Mouse (Mus musculus): ENCODE measurements at regions not wholly inside any gene's neighbourhood (a gene's known extent, or its start where the extent isn't known, plus 50 kb on each side); places are given as distances from the start of the nearest gene placed in this dataset.
"Not testable (repeated sequence)": the region's sequence is repeated elsewhere in the genome, so short reads cannot be mapped to it uniquely, and the experiment has no call there.

DNA sequence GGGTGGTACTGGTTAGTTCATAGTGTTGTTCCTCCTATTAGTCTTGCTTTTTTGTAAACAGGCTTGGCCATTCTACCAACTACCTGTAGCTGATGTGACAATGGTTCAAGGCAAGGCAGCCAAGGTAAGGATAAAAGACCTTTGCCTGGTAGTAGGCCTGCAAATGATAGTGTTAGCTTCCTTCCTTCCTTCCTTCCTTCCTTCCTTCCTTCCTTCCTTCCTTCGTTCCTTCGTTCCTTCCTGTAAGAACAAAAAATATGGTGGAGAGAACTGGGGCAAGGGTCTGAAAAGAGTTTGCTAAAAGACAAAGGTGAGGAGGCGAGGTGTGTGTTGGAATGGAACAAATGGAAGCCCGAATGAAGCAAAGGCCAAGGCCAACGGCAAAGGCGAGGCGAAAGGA, 84.8 kb upstream of the Ezh2 start:
- H3K4me2 ChIP-seq (replicated peaks; ENCODE audit: low read depth, low read length); H3K27me3 ChIP-seq (ENCODE audit: control insufficient read depth, insufficient read depth, low read length); ATAC-seq (ENCODE audit: low FRiP score); DNase-seq (ENCODE audit: low spot score); H3K9ac ChIP-seq (ENCODE audit: low read depth, low read length); H3K36me3 ChIP-seq (ENCODE audit: control insufficient read depth, insufficient read depth, low read length); H3K4me3 ChIP-seq (ENCODE audit: low read depth, low read length); H3K4me1 ChIP-seq (replicated peaks; ENCODE audit: control insufficient read depth, insufficient read depth, low read length); H3K9me3 ChIP-seq (ENCODE audit: control insufficient read depth, low read length); H3K27ac ChIP-seq (ENCODE audit: low read depth, low read length): not testable (repeated sequence)
- WGBS, result 65% methylated on average over 2 of the region's 7 CpGs

DNA sequence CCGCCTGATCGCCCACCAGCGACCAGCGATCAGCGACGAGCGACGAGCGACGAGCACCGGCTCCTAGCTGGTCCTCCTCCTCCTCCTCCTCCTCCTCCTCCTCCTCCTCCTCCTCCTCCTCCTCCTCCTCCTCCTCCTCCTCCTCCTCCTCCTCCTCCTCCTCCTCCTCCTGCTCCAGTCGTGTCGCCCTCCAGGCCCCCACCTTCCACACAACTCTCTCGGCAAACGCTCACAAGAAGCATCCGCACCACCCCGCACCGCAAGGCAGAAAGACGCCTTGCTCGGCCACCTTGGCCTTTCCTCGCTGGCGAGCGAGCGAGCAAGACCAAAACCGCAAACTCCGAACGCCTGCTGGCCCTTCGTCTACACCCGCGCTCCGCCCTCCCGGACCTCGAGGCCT, 77.6 kb upstream of the Ezh2 start:
- H3K27me3 ChIP-seq (ENCODE audit: control insufficient read depth, insufficient read depth, low read length); ATAC-seq (ENCODE audit: low FRiP score); H3K9ac ChIP-seq (ENCODE audit: low read depth, low read length); H3K9me3 ChIP-seq (ENCODE audit: control insufficient read depth, low read length); H3K4me1 ChIP-seq (replicated peaks; ENCODE audit: control insufficient read depth, insufficient read depth, low read length); DNase-seq (ENCODE audit: low spot score); H3K36me3 ChIP-seq (ENCODE audit: control insufficient read depth, insufficient read depth, low read length); H3K27ac ChIP-seq (ENCODE audit: low read depth, low read length): not testable (repeated sequence)
- Histone ChIP-seq H3K4me2 (replicated peaks; ENCODE audit: low read depth, low read length) (peak overlapping the region; percentile 25; the same call in 1 of the 2 replicates), H3K4me3 (ENCODE audit: low read depth, low read length) (peak overlapping the region; percentile 20; the same call in 1 of the 2 replicates)
- 20% methylated on average over 2 of the region's 33 CpGs for WGBS

DNA sequence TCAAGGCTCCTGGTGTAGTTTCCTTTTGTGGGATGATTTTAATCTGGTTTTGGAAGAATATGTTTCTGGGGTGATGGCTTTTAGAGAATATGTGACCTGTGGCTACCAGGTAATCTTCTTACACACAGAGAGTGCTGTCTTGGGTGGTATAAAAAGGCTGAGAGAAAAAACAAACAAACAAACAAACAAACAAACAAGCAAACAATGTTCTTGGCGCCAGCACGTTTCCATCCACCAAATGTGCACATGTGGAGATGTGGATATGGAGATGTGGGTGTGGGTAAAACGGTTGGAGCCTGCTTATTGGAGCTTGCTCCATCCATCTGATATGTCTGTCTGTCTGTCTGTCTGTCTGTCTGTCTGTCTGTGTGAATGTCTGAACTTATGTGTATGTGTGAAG, 57.7 kb upstream of the Ezh2 start:
- H3K4me2 ChIP-seq (replicated peaks; ENCODE audit: low read depth, low read length); H3K4me3 ChIP-seq (ENCODE audit: low read depth, low read length); H3K36me3 ChIP-seq (ENCODE audit: control insufficient read depth, insufficient read depth, low read length); ATAC-seq (ENCODE audit: low FRiP score); H3K27ac ChIP-seq (ENCODE audit: low read depth, low read length); DNase-seq (ENCODE audit: low spot score); H3K4me1 ChIP-seq (replicated peaks; ENCODE audit: control insufficient read depth, insufficient read depth, low read length); H3K27me3 ChIP-seq (ENCODE audit: control insufficient read depth, insufficient read depth, low read length); H3K9me3 ChIP-seq (ENCODE audit: control insufficient read depth, low read length); H3K9ac ChIP-seq (ENCODE audit: low read depth, low read length): not testable (repeated sequence)
- WGBS, result 65% methylated on average over 2 of the region's 3 CpGs

DNA sequence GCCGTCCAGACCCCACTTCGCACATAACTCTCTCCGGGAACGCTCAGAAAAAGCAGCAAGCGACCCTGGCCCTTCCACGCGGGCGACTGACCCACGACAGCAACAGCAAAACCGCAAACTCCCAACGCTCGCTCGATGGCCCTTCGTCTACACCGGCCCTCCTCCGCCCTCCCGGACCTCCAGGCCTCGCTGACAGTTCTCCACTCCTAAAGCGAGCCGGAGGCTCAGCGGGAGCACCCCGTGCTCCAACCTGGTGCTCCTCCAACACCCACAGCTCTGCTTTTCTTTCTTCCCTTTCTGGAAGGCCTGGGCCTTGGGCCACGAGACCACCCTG, 56.2 kb upstream of the Ezh2 start:
- H3K27me3 ChIP-seq (ENCODE audit: control insufficient read depth, insufficient read depth, low read length); H3K27ac ChIP-seq (ENCODE audit: low read depth, low read length); H3K36me3 ChIP-seq (ENCODE audit: control insufficient read depth, insufficient read depth, low read length); DNase-seq (ENCODE audit: low spot score); ATAC-seq (ENCODE audit: low FRiP score); H3K9me3 ChIP-seq (ENCODE audit: control insufficient read depth, low read length); H3K4me1 ChIP-seq (replicated peaks; ENCODE audit: control insufficient read depth, insufficient read depth, low read length): not testable (repeated sequence)
- 2% methylated on average over 18 of the region's 23 CpGs for WGBS
- Histone ChIP-seq H3K4me3 (ENCODE audit: low read depth, low read length) (peak overlapping the region; percentile 46), H3K9ac (ENCODE audit: low read depth, low read length) (peak overlapping the region; percentile 55; the same call in 1 of the 2 replicates), H3K4me2 (replicated peaks; ENCODE audit: low read depth, low read length) (peak overlapping the region; percentile 51)

DNA sequence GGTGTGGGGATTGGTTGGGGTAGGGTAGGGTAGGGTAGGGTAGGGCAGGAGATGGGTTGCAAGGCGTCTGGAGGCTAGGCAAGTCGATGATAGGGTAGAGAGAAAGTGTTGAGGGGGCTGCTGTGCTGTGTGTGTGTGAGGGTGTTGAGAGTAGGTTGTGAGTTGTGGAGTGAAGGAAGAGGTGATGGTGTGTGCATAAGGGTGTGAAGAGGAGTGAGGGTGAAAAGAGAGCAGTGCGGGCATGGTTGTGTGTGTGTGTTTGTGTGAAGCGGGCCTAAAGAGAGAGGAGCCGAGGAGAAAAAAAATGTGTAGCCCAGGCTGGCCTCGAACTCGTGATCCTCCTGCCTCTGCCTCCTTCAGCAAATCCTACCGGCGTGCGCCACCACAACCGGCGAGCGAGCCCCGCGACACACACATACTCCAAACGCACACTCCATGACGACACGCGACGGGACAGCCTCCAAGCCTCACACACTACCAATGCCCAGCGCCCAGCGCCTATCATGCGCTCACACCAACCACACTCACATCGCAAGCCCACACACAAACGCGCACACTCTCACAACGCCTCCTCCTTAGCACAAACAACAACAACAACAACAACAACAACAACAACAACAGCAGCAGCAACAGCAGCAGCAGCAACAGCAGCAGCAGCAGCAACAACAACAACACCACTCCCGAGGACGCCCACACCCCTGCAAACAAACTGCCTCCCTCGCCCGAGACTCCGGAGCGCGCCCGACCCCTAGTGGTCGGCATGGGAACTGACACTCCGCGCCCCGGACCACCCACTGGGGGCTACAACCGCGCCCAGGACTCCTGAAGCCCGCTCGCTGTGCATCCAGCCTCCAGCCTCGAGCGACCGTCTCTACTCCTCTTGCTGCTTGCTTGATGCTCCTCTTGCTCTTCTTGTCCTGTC, 55.6 kb upstream of the Ezh2 start:
- no peak overlapping the region for H3K27ac ChIP-seq (ENCODE audit: low read depth, low read length)
- no peaks in the 10 kb centered on the region for H3K36me3 ChIP-seq (ENCODE audit: control insufficient read depth, insufficient read depth, low read length)
- ATAC-seq (ENCODE audit: low FRiP score), result peak; percentile 99
- peak overlapping the region; percentile 51 for H3K4me2 ChIP-seq (replicated peaks; ENCODE audit: low read depth, low read length)
- no peaks in the 10 kb centered on the region for H3K4me1 ChIP-seq (replicated peaks; ENCODE audit: control insufficient read depth, insufficient read depth, low read length)
- peak; percentile 95 for DNase-seq (ENCODE audit: low spot score)
- no peaks in the 10 kb centered on the region for H3K27me3 ChIP-seq (ENCODE audit: control insufficient read depth, insufficient read depth, low read length)
- peak overlapping the region; percentile 55 for H3K9ac ChIP-seq (ENCODE audit: low read depth, low read length)
- H3K9me3 ChIP-seq (ENCODE audit: control insufficient read depth, low read length), result no peaks in the 10 kb centered on the region
- H3K4me3 ChIP-seq (ENCODE audit: low read depth, low read length), result peak overlapping the region; percentile 46
- WGBS, result 2% methylated on average over 46 of the region's 46 CpGs

DNA sequence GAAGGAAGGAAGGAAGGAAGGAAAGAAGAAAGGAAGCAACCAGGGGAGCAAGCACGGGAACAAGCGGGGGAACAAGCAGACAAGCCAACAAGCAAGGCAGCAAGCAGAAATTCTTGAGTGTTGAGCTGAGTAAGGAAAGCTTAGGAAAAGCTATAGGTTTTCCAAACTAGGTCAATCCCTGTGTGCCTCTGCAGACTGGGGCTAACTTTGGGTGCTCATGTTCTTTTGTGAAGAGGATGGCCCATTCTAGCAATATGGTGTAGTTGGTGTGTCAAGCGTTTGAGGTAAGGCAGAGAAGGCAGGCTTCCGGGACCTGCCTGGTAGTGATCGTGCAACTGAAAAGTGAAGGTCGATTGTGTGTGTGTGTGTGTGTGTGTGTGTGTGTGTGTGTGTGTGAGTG, 54.8 kb upstream of the Ezh2 start:
- H3K4me2 ChIP-seq (replicated peaks; ENCODE audit: low read depth, low read length), result no peak overlapping the region
- H3K27me3 ChIP-seq (ENCODE audit: control insufficient read depth, insufficient read depth, low read length), result no peaks in the 10 kb centered on the region
- 96% methylated on average over 6 of the region's 6 CpGs for WGBS
- H3K9ac ChIP-seq (ENCODE audit: low read depth, low read length), result no peak overlapping the region
- H3K27ac ChIP-seq (ENCODE audit: low read depth, low read length), result no peak overlapping the region
- DNase-seq (ENCODE audit: low spot score), result no peak
- no peak overlapping the region for H3K4me3 ChIP-seq (ENCODE audit: low read depth, low read length)
- no peaks in the 10 kb centered on the region for H3K36me3 ChIP-seq (ENCODE audit: control insufficient read depth, insufficient read depth, low read length)
- H3K9me3 ChIP-seq (ENCODE audit: control insufficient read depth, low read length), result no peaks in the 10 kb centered on the region
- no peak for ATAC-seq (ENCODE audit: low FRiP score)
- no peaks in the 10 kb centered on the region for H3K4me1 ChIP-seq (replicated peaks; ENCODE audit: control insufficient read depth, insufficient read depth, low read length)

DNA sequence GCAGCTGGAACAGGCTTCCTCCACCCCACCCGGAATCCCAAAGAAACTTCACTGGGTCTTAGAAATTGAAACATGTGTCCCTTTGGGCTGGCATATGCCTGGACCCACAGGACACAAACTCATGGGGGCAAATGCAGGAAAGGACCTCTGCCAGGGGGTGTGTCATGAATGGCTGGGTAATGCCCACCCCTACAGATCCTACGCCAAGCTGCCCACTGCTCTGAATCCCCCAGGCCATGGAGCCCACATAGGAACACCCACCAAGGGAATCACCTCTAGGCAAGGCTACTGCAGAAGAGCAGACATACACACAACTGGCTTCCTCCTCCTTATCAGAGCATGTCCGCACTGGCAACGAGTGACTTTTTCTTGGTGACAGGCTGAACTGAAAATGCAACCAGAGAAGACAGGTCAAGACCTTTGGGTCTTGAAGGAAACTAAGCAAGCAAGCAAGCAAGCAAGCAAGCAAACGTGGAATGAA, 54.4 kb upstream of the Ezh2 start:
- no peak overlapping the region for H3K4me2 ChIP-seq (replicated peaks; ENCODE audit: low read depth, low read length)
- no peak overlapping the region for H3K27ac ChIP-seq (ENCODE audit: low read depth, low read length)
- no peaks in the 10 kb centered on the region for H3K9me3 ChIP-seq (ENCODE audit: control insufficient read depth, low read length)
- no peak overlapping the region for H3K9ac ChIP-seq (ENCODE audit: low read depth, low read length)
- DNase-seq (ENCODE audit: low spot score) (no peak), ATAC-seq (ENCODE audit: low FRiP score) (no peak)
- H3K4me1 ChIP-seq (replicated peaks; ENCODE audit: control insufficient read depth, insufficient read depth, low read length), result no peaks in the 10 kb centered on the region
- no peaks in the 10 kb centered on the region for H3K27me3 ChIP-seq (ENCODE audit: control insufficient read depth, insufficient read depth, low read length)
- no peak overlapping the region for H3K4me3 ChIP-seq (ENCODE audit: low read depth, low read length)
- H3K36me3 ChIP-seq (ENCODE audit: control insufficient read depth, insufficient read depth, low read length), result no peaks in the 10 kb centered on the region
- WGBS, result 78% methylated on average over 5 of the region's 5 CpGs

DNA sequence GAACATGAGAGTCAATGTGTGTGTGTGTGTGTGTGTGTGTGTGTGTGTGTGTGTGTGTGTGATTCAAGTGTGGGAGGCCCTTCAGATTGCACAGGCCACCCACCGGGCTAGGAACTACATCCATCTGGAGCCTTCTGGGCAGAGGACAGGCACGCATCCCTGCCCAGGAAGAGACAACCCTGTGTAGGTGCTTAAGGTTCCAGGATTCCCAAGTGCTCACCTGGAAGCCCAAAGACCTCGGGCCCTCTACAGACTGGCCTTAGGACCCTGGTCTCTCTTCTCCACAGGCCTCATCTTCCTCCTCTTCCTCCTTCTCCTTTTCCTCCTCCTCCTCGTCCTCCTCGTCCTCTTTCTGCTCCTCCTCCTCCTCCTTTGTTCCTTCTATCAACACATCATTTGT, 53.8 kb upstream of the Ezh2 start:
- no peaks in the 10 kb centered on the region for H3K9me3 ChIP-seq (ENCODE audit: control insufficient read depth, low read length)
- ATAC-seq (ENCODE audit: low FRiP score), result no peak
- H3K9ac ChIP-seq (ENCODE audit: low read depth, low read length), result no peak overlapping the region
- H3K4me1 ChIP-seq (replicated peaks; ENCODE audit: control insufficient read depth, insufficient read depth, low read length), result no peaks in the 10 kb centered on the region
- DNase-seq (ENCODE audit: low spot score), result no peak
- WGBS, result 74% methylated on average over 5 of the region's 5 CpGs
- H3K4me2 ChIP-seq (replicated peaks; ENCODE audit: low read depth, low read length), result no peak overlapping the region
- no peaks in the 10 kb centered on the region for H3K27me3 ChIP-seq (ENCODE audit: control insufficient read depth, insufficient read depth, low read length)
- H3K4me3 ChIP-seq (ENCODE audit: low read depth, low read length), result no peak overlapping the region
- H3K36me3 ChIP-seq (ENCODE audit: control insufficient read depth, insufficient read depth, low read length), result no peaks in the 10 kb centered on the region
- H3K27ac ChIP-seq (ENCODE audit: low read depth, low read length), result no peak overlapping the region

DNA sequence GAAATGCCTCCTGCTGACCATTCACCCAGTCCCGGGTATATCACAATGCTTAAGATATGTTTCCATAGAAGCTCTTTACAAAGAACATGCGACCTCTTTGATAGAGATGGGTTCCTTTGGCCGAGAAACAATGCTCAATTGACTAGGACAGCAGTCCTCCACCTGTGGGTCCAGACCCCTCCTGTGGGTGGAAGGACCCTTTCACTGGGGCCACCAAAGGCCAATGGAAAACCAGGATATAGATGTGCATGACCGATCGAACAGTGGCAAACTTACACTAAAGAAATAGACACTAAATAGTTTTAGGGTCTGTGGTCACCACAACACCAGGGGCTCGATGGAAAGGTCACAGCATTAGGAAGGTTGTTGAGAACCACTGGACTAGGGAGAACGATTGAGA, 53.2 kb upstream of the Ezh2 start:
- WGBS, result 92% methylated on average over 7 of the region's 7 CpGs
- no peak for ATAC-seq (ENCODE audit: low FRiP score)
- DNase-seq (ENCODE audit: low spot score), result no peak
- no peak overlapping the region for H3K4me2 ChIP-seq (replicated peaks; ENCODE audit: low read depth, low read length)
- H3K4me1 ChIP-seq (replicated peaks; ENCODE audit: control insufficient read depth, insufficient read depth, low read length), result no peaks in the 10 kb centered on the region
- H3K27ac ChIP-seq (ENCODE audit: low read depth, low read length), result no peak overlapping the region
- no peaks in the 10 kb centered on the region for H3K36me3 ChIP-seq (ENCODE audit: control insufficient read depth, insufficient read depth, low read length)
- no peaks in the 10 kb centered on the region for H3K27me3 ChIP-seq (ENCODE audit: control insufficient read depth, insufficient read depth, low read length)
- H3K4me3 ChIP-seq (ENCODE audit: low read depth, low read length), result no peak overlapping the region
- no peak overlapping the region for H3K9ac ChIP-seq (ENCODE audit: low read depth, low read length)
- no peaks in the 10 kb centered on the region for H3K9me3 ChIP-seq (ENCODE audit: control insufficient read depth, low read length)

Measured in hindbrain, embryonic 11.5 days (tissue).